In the genomic region with DNA sequence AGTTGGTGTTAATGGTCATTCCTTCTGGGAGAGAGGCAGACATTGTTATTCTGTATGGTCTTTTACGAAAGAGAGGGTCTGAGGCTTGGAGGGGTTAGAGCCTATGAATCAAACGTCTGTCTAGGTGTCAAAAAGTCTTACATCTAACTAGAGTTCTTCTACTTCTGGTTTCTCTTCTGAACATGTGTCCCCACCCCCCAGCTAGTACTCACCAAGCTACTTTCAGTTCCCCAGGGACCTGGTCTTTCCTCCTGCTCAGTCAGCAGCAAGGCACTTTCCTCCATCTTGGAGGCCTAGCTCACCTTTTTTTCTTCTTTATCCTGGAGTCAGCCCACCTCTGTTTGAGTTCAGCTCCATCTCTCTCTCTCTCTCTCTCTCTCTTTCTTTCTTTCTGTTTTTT, we compare ENCODE assay signal across 8 mouse cellular contexts. TPM values are rescaled to one million over a fixed set of nuclear protein-coding genes. Genes with fewer than 3 reads are reported as not detected.
DNase-seq lines count a peak whose midpoint lies in the region; ATAC-seq and TF ChIP-seq lines count a peak whose summit lies in the region.

No protein-coding gene starts in this region.

- H3K9me3 ChIP-seq in limb, embryonic 14.5 days (ENCODE audit: control insufficient read depth, low read length): no peaks in the 10 kb centered on the region
- H3K9me3 ChIP-seq in midbrain, embryonic 16.5 days (replicated peaks; ENCODE audit: control insufficient read depth, low read length, poor library complexity, severe bottlenecking): no peaks in the 10 kb centered on the region

- no peak for TF ChIP-seq POLR2A in limb, embryonic 14.5 days (IDR thresholded peaks at IDR 0.05; ENCODE audit: borderline replicate concordance, extremely low read depth, insufficient read depth, insufficient read length)

- H3K27ac ChIP-seq in limb, embryonic 14.5 days (replicated peaks; ENCODE audit: low read depth, low read length): no peak overlapping the region
- peak overlapping the region; percentile 64 for H3K27ac ChIP-seq in midbrain, embryonic 16.5 days (ENCODE audit: low read length)

- 84% methylated on average over 2 of the region's 2 CpGs for WGBS in limb, embryonic 14.5 days
- 67% methylated on average over 2 of the region's 2 CpGs for WGBS in midbrain, embryonic 16.5 days

- H3K4me3 ChIP-seq in limb, embryonic 14.5 days (replicated peaks; ENCODE audit: low read length): peak overlapping the region; percentile 23; the same call in 1 of the 2 replicates
- H3K4me3 ChIP-seq in midbrain, embryonic 16.5 days (ENCODE audit: low read depth, low read length): peak overlapping the region; percentile 40; the same call in 1 of the 2 replicates

- no peak overlapping the region for H3K9ac ChIP-seq in limb, embryonic 14.5 days (ENCODE audit: low read depth, low read length, severe bottlenecking)
- H3K9ac ChIP-seq in midbrain, embryonic 16.5 days (ENCODE audit: low read depth, low read length): no peak overlapping the region

- H3K36me3 ChIP-seq in limb, embryonic 14.5 days (ENCODE audit: control insufficient read depth, insufficient read depth, low read length): no peaks in the 10 kb centered on the region
- no peaks in the 10 kb centered on the region for H3K36me3 ChIP-seq in midbrain, embryonic 16.5 days (ENCODE audit: control insufficient read depth, insufficient read depth, low read length)

- 0 out of 2 replicates have a peak, but pooled peaks cover 6% of the 10 kb centered on the region for H3K27me3 ChIP-seq in limb, embryonic 14.5 days (ENCODE audit: control insufficient read depth, insufficient read depth, low read length)
- H3K27me3 ChIP-seq in midbrain, embryonic 16.5 days (ENCODE audit: control insufficient read depth, insufficient read depth, low read depth, low read length): no peaks in the 10 kb centered on the region

- peak; percentile 68 for DNase-seq in layer of hippocampus, adult 9-11 months
- no peak for DNase-seq in layer of hippocampus, postnatal 25 days (ENCODE audit: extremely low spot score in 1 of 2, low spot score in 1 of 2)
- no peak for DNase-seq in limb, embryonic 14.5 days (ENCODE audit: low spot score)
- no peak for DNase-seq in thymus, postnatal 25 days
- DNase-seq in layer of hippocampus, postnatal 14 days (ENCODE audit: low spot score in 2 of 2): no peak

- H3K4me2 ChIP-seq in limb, embryonic 14.5 days (replicated peaks; ENCODE audit: low read depth, low read length, severe bottlenecking): peak overlapping the region; percentile 45; the same call in 1 of the 2 replicates
- peak overlapping the region; percentile 66 for H3K4me2 ChIP-seq in midbrain, embryonic 16.5 days (ENCODE audit: low read length)

- ATAC-seq in granulocyte monocyte progenitor cell, adult 5-6 weeks (replicated peaks; ENCODE audit: poor library complexity, severe bottlenecking): peak; percentile 56
- no peak for ATAC-seq in limb, embryonic 14.5 days (ENCODE audit: low FRiP score, low read depth)
- no peak for ATAC-seq in midbrain, embryonic 16.5 days
- ATAC-seq in cerebellum, adult (ENCODE audit: insufficient number of reproducible peaks, low FRiP score, low TSS enrichment): no peak

- peaks cover 11% of the 10 kb centered on the region for H3K4me1 ChIP-seq in limb, embryonic 14.5 days (ENCODE audit: control insufficient read depth, insufficient read depth, low read length)
- peaks cover 12% of the 10 kb centered on the region; the same call in 1 of the 2 replicates for H3K4me1 ChIP-seq in midbrain, embryonic 16.5 days (ENCODE audit: control insufficient read depth, insufficient read depth, low read length)

RNA-seq across cellular contexts. Expression of gene Entpd1, which starts 48.9 kb away (rescaled TPM):
- total RNA-seq in layer of hippocampus, postnatal 25 days (2021): 10 to 100 TPM; 15.9 to 20.2 TPM
- 4.0 and 12.1 TPM in 2 replicates for total RNA-seq in granulocyte monocyte progenitor cell, adult 5-6 weeks (2014; fragmentation: Nextera tagmentation)
- 12.8 and 15.0 TPM in 2 replicates for total RNA-seq in granulocyte monocyte progenitor cell, adult 5-6 weeks (2017)
- polyA plus RNA-seq in limb, embryonic 14.5 days (2012; rRNA removed): 7.4 and 9.5 TPM in 2 replicates
- 9.8 and 11.0 TPM in 2 replicates for polyA plus RNA-seq in limb, embryonic 14.5 days (2014; fragmentation: Nextera tagmentation; extraction: Ambion mirVana)
- 8.2 and 8.6 TPM in 2 replicates for polyA plus RNA-seq in midbrain, embryonic 16.5 days (2015; fragmentation: Nextera tagmentation; extraction: Ambion mirVana)
- total RNA-seq in layer of hippocampus, postnatal 14 days (2021): 10 to 100 TPM; 18.7 to 19.9 TPM

RNA-seq across cellular contexts. Expression of gene Tctn3, which starts 49.1 kb away (rescaled TPM):
- 10 to 100 TPM; 15.8 to 17.6 TPM for total RNA-seq in layer of hippocampus, postnatal 25 days (2021)
- total RNA-seq in granulocyte monocyte progenitor cell, adult 5-6 weeks (2014; fragmentation: Nextera tagmentation): 6.6 and 9.2 TPM in 2 replicates
- 3.5 and 4.0 TPM in 2 replicates for total RNA-seq in granulocyte monocyte progenitor cell, adult 5-6 weeks (2017)
- polyA plus RNA-seq in limb, embryonic 14.5 days (2012; rRNA removed): 17.0 and 22.3 TPM in 2 replicates
- 11.4 and 13.1 TPM in 2 replicates for polyA plus RNA-seq in limb, embryonic 14.5 days (2014; fragmentation: Nextera tagmentation; extraction: Ambion mirVana)
- 16.8 and 17.7 TPM in 2 replicates for polyA plus RNA-seq in midbrain, embryonic 16.5 days (2015; fragmentation: Nextera tagmentation; extraction: Ambion mirVana)
- total RNA-seq in layer of hippocampus, postnatal 14 days (2021): 10 to 100 TPM; 18.4 to 21.9 TPM
